Mouse (Mus musculus) forebrain, embryonic 15.5 days (tissue): ENCODE data around the gene Ap1s3. TPM values are rescaled to one million over a fixed set of nuclear protein-coding genes. Genes with fewer than 3 reads are reported as not detected.
A peak's percentile ranks its signal among the peaks of the same experiment; 100 is the strongest.
"Not testable (repeated sequence)": the region's sequence is repeated elsewhere in the genome, so short reads cannot be mapped to it uniquely, and the experiment has no call there.

ENCODE experiments used
- ATAC-seq: fragments of 200-750 bp; cut with Nextera tagmentation; replicated peaks from 2 replicates; pipeline ENCODE4 v1.8.0; 2017; ENCODE audit warnings: mild to moderate bottlenecking, moderate TSS enrichment, moderate library complexity
- H3K27ac ChIP-seq: fragments of 300-500 bp; sonication (generic); replicated peaks from 2 replicates; pipeline ENCODE4 v1.5.1; 2015; ENCODE audit warnings: mild to moderate bottlenecking, inconsistent platforms
- H3K27me3 ChIP-seq: fragments of 300-500 bp; sonication (generic); 2 replicates; pipeline ENCODE4 v1.6.1; 2015; ENCODE audit warnings: inconsistent platforms
- H3K36me3 ChIP-seq: fragments of 300-500 bp; sonication (generic); 2 replicates; pipeline ENCODE4 v1.6.1; 2015; ENCODE audit warnings: mild to moderate bottlenecking, inconsistent platforms
- H3K4me1 ChIP-seq: fragments of 300-500 bp; sonication (generic); 2 replicates; pipeline ENCODE4 v1.6.1; 2015; ENCODE audit warnings: inconsistent platforms
- H3K4me2 ChIP-seq: fragments of 300-500 bp; sonication (generic); replicated peaks from 2 replicates; pipeline ENCODE4 v1.6.1; 2015; ENCODE audit warnings: mild to moderate bottlenecking, inconsistent platforms
- H3K4me3 ChIP-seq: fragments of 300-500 bp; sonication (generic); 2 replicates; pipeline ENCODE4 v1.5.1; 2015; ENCODE audit warnings: mild to moderate bottlenecking, inconsistent platforms
- H3K9ac ChIP-seq: fragments of 300-500 bp; sonication (generic); replicated peaks from 2 replicates; pipeline ENCODE4 v1.6.1; 2015; ENCODE audit warnings: mild to moderate bottlenecking, inconsistent platforms
- H3K9me3 ChIP-seq: fragments of 300-500 bp; sonication (generic); 2 replicates; pipeline ENCODE4 v1.6.1; 2016; ENCODE audit warnings: inconsistent platforms
- WGBS: fragments of 180-500 bp; shearing (Covaris S2); methylation state at CpG from one replicate; pipeline ENCODE4 v1.1.7; 2015; ENCODE audit warnings: mixed read lengths; 5-methylcytosine and 5-hydroxymethylcytosine counted together
- polyA plus RNA-seq: library from polyadenylated mRNA; unstranded; fragments of >200 nt; fragmentation: Nextera tagmentation; extraction: Ambion mirVana; gene quantifications from 2 replicates; pipeline ENCODE4 v1.2.1, GENCODE M21; 2015

Gene Ap1s3
- polyA plus RNA-seq, 1 experiment from 2014 or later, result not detected

DNA sequence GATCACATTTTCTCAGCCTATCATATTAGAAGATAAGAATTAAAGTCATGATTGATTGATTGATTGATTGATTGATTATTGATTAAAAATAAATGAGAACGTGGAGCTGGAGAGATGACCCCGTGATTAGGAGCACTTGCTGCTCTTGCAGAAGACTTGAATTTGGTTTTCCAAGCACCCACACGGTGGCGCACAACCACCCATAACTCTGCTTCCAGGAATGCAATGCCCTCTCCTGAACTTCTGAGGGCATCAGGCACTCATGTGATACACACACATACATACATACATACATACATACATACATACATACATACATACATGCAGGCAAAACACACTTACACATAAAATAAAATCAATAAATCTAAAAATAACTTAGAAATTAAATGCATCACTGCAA is 45.6 kb downstream of the Ap1s3 start:
- no peak overlapping the region for H3K4me3 ChIP-seq
- no peaks in the 10 kb centered on the region for H3K36me3 ChIP-seq
- H3K27ac ChIP-seq, result no peak overlapping the region
- H3K9ac ChIP-seq, result no peak overlapping the region
- H3K4me1 ChIP-seq, result no peaks in the 10 kb centered on the region
- H3K27me3 ChIP-seq, result no peaks in the 10 kb centered on the region
- H3K4me2 ChIP-seq, result no peak overlapping the region
- H3K9me3 ChIP-seq, result no peaks in the 10 kb centered on the region
- ATAC-seq, result no peak
- WGBS, result 75% methylated on average over 4 of the region's 4 CpGs

DNA sequence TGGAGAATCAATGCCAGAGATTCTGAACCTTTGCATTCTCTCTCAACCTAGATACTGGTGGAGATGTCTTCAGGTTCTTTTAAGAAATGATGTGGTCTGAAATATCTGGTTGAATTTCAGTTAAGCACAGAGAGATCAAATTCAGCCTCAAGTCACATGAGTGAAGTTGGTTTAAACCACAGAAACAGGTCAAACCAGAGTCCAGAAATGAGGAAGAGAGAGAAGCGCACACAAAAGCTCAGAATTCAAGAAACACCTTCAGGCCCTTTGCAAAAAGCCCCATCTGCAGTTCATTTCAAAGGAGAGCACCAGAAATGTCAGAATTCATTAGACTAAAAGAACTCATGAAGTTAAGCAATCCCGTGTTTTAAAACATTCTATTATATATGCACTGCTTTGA is 52.3 kb downstream of the Ap1s3 start:
- H3K27me3 ChIP-seq, result no peaks in the 10 kb centered on the region
- 89% methylated on average over 2 of the region's 2 CpGs for WGBS
- no peak overlapping the region for H3K27ac ChIP-seq
- H3K4me3 ChIP-seq, result no peak overlapping the region
- no peaks in the 10 kb centered on the region for H3K4me1 ChIP-seq
- peaks cover 3% of the 10 kb centered on the region; the same call in 1 of the 2 replicates for H3K9me3 ChIP-seq
- no peaks in the 10 kb centered on the region for H3K36me3 ChIP-seq
- no peak overlapping the region for H3K4me2 ChIP-seq
- ATAC-seq, result no peak
- H3K9ac ChIP-seq, result no peak overlapping the region

DNA sequence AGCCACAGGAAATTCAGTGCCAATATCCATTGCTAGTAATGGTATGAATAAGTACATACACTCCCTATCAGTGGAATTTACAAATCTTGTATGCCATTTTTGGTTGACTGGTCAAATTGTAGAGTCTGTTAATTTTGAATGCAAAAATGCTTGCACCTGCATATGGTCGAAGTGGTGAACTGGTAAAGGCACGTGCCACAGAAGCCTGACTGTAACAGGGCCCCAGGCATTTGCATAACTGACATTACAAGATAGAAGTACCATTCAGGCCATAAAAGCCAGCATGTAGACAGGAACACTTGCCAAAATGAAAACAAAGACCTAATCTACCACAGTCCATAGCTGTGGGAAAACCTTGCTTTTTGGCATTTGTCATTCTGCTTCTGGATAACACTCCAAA is 55.3 kb downstream of the Ap1s3 start:
- WGBS, result 34% methylated on average over 2 of the region's 2 CpGs
- Histone ChIP-seq H3K9ac (no peak overlapping the region), H3K4me2 (no peak overlapping the region), H3K9me3 (peaks cover 6% of the 10 kb centered on the region; the same call in 1 of the 2 replicates), H3K36me3 (no peaks in the 10 kb centered on the region), H3K27me3 (no peaks in the 10 kb centered on the region), H3K27ac (no peak overlapping the region), H3K4me1 (no peaks in the 10 kb centered on the region), H3K4me3 (no peak overlapping the region)
- ATAC-seq, result no peak

DNA sequence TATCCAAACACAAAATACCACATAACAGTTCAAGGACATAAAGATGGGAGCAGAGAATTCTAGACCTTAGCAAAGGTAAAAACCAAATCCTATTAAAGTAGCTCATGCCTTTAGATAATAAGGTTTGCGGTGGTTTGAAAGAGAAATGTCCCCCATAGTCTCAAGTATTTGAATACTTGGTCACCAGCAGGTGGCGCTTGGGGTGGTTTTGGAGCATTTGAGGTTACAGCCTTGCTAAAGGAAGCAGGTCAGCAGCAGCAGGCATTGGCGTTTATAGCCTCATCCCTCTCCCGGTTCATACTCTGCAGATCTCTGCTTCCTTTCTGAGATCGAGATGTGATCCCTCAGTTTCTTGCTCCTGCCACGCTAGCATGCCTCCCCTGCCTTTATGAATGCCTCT is 57.3 kb downstream of the Ap1s3 start:
- Histone ChIP-seq H3K36me3 (no peaks in the 10 kb centered on the region), H3K4me2 (no peak overlapping the region), H3K9me3 (peaks cover 6% of the 10 kb centered on the region; the same call in 1 of the 2 replicates), H3K4me3 (no peak overlapping the region), H3K4me1 (no peaks in the 10 kb centered on the region), H3K9ac (no peak overlapping the region), H3K27ac (no peak overlapping the region), H3K27me3 (no peaks in the 10 kb centered on the region)
- 96% methylated on average over 6 of the region's 6 CpGs for WGBS
- no peak for ATAC-seq

DNA sequence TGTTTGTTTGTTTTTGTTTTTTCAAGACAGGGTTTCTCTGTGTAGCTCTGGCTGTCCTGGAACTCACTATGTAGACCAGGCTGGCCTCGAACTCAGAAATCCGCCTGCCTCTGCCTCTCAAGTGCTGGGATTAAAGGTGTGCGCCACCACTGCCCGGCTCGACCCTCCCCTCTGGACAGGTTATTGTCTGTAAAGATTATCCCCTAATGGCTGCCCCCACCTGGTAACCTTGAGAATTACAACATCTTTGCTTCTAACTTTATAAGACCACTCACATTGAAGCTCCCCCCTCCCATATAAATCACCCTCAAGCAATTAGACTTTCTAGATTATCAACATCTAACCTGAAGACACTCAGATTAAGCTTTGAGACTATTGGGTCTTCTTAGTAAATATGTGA is 60.5 kb downstream of the Ap1s3 start:
- 92% methylated on average over 5 of the region's 5 CpGs for WGBS
- H3K9ac ChIP-seq, H3K36me3 ChIP-seq, H3K27me3 ChIP-seq, ATAC-seq, H3K9me3 ChIP-seq, H3K4me3 ChIP-seq, H3K4me2 ChIP-seq, H3K27ac ChIP-seq, H3K4me1 ChIP-seq: not testable (repeated sequence)

DNA sequence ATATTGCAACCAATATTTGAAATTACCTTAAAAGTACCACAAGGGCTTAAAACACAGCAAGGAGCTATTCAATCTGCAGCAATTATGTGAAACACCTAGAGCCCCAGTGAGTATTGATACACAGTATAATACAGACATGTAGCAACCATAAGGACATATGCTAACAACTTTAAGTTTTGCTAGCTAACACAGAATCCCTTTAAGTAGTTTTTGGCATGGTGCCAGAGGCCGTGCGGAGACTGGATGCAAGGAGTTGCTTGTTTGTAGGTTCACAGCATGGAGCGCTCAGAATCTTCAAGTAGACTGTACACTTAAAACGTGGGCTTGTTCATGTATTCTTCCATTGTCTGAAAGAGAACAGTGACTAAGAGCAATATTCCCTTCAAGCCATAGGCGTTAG is 62.9 kb downstream of the Ap1s3 start:
- ATAC-seq, H3K36me3 ChIP-seq, H3K9ac ChIP-seq, H3K4me2 ChIP-seq, H3K4me3 ChIP-seq, H3K4me1 ChIP-seq, H3K27me3 ChIP-seq, H3K27ac ChIP-seq, H3K9me3 ChIP-seq: not testable (repeated sequence)
- 16% methylated on average over 5 of the region's 5 CpGs for WGBS

DNA sequence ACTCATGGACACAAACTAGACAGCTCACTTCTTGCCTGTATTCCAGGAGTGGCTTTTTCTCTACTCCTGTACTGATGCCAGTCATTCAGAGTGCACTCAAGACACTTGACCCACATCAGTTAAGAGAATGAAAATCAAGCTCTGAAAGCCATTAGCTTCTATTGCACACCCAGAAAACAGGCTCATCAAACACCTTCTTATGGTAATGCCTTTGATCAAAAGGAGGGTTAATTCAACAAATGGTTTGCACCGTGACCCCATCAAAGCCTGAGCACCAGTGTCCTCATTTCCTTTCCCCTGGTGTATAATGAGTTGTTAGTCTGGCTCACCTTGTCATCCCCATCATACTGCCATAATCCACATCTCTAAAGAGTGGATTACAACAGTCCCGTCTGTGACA is 69.3 kb downstream of the Ap1s3 start:
- Histone ChIP-seq H3K4me3 (no peak overlapping the region), H3K27ac (no peak overlapping the region), H3K36me3 (no peaks in the 10 kb centered on the region), H3K4me1 (peaks cover 8% of the 10 kb centered on the region), H3K9me3 (no peaks in the 10 kb centered on the region), H3K9ac (no peak overlapping the region), H3K27me3 (no peaks in the 10 kb centered on the region), H3K4me2 (no peak overlapping the region)
- no peak for ATAC-seq
- WGBS, result 48% methylated on average over 2 of the region's 2 CpGs

DNA sequence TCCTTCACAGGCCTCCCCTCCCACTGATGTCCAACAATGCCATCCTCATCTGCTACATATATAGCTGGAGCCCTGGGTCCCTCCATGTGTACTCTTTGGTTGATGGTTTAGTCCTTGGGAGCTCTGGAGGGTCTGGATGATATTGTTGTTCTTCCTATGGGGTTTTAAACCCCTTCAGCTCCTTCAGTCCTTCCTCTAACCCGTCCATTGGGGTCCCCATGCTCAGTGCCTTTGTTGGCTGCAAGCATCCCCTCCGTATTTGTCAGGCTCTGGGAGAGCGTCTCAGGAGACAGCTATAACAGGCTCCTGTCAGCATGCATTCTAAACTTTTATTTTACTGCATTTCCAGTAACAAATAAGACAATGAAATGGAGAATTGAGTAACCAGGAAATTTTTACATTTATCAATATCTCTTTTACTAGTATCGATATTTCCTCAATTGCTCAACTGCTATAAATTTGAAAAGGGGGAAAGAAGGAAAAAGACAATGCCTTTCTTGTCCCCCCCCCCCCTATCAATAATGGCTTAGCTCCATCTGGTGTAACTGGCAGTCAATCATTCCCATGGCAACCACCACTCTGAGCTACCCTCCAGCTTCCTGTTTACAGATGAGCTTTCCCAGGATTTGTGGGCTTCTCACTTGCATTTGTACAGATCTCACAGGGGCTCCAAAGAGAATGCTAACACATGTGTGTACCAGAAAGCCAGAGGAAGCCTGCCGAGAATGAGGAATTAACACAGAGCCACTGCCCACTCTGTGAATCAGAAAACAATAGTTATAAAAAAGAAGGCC is 73.2 kb downstream of the Ap1s3 start:
- no peaks in the 10 kb centered on the region for H3K27me3 ChIP-seq
- H3K9ac ChIP-seq, result no peak overlapping the region
- H3K9me3 ChIP-seq, result no peaks in the 10 kb centered on the region
- H3K4me1 ChIP-seq, result peaks cover 8% of the 10 kb centered on the region
- no peaks in the 10 kb centered on the region for H3K36me3 ChIP-seq
- H3K27ac ChIP-seq, result peak overlapping the region; percentile 40
- H3K4me2 ChIP-seq, result no peak overlapping the region
- peak; percentile 88 for ATAC-seq
- H3K4me3 ChIP-seq, result no peak overlapping the region
- 48% methylated on average over 5 of the region's 5 CpGs for WGBS

DNA sequence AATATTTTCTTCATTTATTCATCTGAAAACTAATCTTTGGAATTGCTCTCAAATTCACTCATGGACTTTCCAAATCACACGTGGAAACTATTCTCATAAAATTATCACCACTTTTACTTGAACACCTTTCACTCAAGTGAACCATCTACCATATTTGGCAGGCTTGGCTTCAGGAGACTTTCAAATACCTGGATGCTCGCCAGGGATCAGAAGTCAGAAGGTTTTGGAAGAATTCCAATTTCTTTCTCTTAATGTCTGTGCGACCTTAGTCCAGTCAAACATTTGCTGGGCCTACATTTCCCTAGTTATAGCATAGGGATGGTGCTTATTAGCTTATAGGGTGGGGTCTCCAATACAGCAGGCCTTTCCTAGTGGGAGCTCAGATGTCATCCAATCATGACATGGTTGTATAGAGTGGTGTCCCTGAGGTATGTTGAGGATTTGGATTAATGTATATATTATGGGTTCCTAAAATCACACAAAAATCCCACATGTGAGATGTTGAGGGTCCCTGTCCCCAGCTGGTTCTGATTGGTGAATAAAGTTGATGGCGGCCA is 79.0 kb downstream of the Ap1s3 start:
- Histone ChIP-seq H3K36me3 (no peaks in the 10 kb centered on the region), H3K4me2 (no peak overlapping the region), H3K9ac (no peak overlapping the region), H3K27me3 (no peaks in the 10 kb centered on the region), H3K4me3 (no peak overlapping the region), H3K27ac (no peak overlapping the region), H3K9me3 (no peaks in the 10 kb centered on the region), H3K4me1 (no peaks in the 10 kb centered on the region)
- 88% methylated on average over 4 of the region's 4 CpGs for WGBS
- ATAC-seq, result no peak

DNA sequence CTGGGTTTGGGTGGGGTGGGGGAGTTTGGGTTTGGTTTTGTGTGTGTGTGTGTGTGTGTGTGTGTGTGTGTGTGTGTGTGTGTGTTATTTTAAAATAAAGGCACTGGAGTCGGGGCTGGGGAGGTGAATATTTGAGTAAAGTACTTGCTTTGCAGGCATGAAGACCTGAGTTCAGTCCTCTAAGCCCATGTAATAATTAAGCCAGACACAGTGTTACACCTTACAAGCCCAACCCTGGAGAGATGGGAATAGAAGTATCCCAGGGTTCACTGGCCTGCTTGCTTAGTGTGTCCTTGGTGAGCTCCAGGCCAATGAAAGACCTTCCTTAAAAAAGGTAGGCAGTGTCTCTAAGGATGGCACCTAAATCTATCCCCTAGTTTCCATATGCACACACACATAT is 80.7 kb downstream of the Ap1s3 start:
- WGBS, result 93% methylated on average over 1 of the region's 1 CpGs
- Histone ChIP-seq H3K4me2 (no peak overlapping the region), H3K27me3 (no peaks in the 10 kb centered on the region)

DNA sequence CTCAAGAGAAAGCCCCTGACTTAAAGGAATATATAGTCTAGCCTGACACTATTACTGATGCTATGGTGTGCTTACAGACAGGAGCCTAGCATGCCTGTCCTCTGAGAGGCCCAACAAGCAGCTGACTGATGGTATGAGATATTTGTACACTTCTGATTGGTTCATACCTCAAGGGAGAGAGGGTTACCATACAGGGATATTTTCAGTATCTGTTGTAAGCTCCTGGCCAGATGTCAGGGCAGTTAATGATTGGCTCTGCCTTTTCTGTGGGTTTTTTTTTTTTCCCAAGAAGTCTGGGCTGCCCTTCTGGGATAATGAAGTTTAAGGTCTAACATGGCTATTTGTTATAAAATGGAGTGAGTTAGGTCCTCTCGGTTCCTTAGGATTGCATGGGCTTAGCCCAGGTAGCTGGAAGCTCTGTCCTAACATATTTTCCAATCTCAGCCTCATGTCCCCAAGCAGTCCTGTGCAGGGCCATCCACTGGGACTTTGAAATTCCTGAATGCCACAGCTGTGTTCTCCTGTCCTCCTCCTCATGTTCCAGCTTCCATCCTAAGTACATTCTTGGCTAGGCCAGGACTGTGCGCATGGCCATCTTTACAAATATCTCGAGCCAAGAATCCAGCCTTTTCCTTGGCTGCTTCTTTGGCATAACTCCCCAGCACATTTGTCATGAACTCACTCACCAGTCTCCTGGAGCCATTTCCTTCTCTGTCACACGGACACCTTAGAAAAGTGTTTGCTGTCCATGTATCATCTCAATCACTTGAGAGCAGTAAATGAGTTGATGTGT is 81.6 kb downstream of the Ap1s3 start:
- Histone ChIP-seq H3K9ac (no peak overlapping the region), H3K4me2 (no peak overlapping the region), H3K9me3 (no peaks in the 10 kb centered on the region), H3K4me3 (no peak overlapping the region), H3K36me3 (no peaks in the 10 kb centered on the region), H3K27ac (no peak overlapping the region), H3K27me3 (no peaks in the 10 kb centered on the region), H3K4me1 (no peaks in the 10 kb centered on the region)
- WGBS, result 92% methylated on average over 4 of the region's 4 CpGs
- ATAC-seq, result no peak

More for the DNA sequence above, 80.7 kb downstream of the Ap1s3 start:
- Histone ChIP-seq H3K27ac (no peak overlapping the region), H3K4me3 (no peak overlapping the region), H3K4me1 (no peaks in the 10 kb centered on the region), H3K9ac (no peak overlapping the region), H3K36me3 (no peaks in the 10 kb centered on the region), H3K9me3 (no peaks in the 10 kb centered on the region)
- ATAC-seq, result no peak

DNA sequence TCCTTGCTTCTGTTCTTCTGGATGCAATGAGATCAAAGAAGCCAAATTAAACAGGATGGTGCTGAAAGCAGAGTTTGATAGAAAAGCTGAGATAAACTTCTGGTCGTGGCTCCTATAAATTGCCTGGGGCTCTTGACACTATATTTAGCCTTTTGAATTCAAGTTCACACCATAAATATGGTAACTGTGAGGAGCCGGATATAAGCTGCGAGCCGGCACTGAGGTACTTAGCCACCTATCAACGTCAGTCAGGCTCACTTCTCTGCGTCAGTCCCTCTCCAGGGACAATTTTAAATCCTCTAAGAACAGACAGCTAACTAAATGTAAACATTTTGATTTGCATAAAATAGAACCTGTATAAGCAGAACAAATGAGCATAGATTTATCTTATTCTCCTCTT is 82.3 kb downstream of the Ap1s3 start:
- H3K4me1 ChIP-seq, result no peaks in the 10 kb centered on the region
- no peaks in the 10 kb centered on the region for H3K36me3 ChIP-seq
- 60% methylated on average over 6 of the region's 6 CpGs for WGBS
- H3K4me2 ChIP-seq, result no peak overlapping the region
- no peak overlapping the region for H3K9ac ChIP-seq
- H3K27me3 ChIP-seq, result no peaks in the 10 kb centered on the region
- H3K27ac ChIP-seq, result no peak overlapping the region
- no peak overlapping the region for H3K4me3 ChIP-seq
- no peak for ATAC-seq
- H3K9me3 ChIP-seq, result no peaks in the 10 kb centered on the region
